Mouse (Mus musculus) liver, embryonic 12.5 days (tissue): Measurements from ENCODE around the gene Fam222b. TPM values are rescaled to one million over a fixed set of nuclear protein-coding genes. Genes with fewer than 3 reads are reported as not detected.
A peak's percentile ranks its signal among the peaks of the same experiment; 100 is the strongest.
"Not testable (repeated sequence)": the region's sequence is repeated elsewhere in the genome, so short reads cannot be mapped to it uniquely, and the experiment has no call there.

ENCODE experiments used
- ATAC-seq: fragments of 200-750 bp; cut with Nextera tagmentation; 2 replicates; pipeline ENCODE4 v1.8.0; 2017; ENCODE audit warnings: moderate number of reproducible peaks, mild to moderate bottlenecking, moderate library complexity
- H3K27ac ChIP-seq: fragments of 300-500 bp; sonication (generic); 2 replicates; pipeline ENCODE4 v1.5.1; 2016; ENCODE audit warnings: mild to moderate bottlenecking
- H3K27me3 ChIP-seq: fragments of 300-500 bp; sonication (generic); replicated peaks from 2 replicates; pipeline ENCODE4 v1.6.1; 2016; ENCODE audit warnings: mild to moderate bottlenecking, moderate library complexity
- H3K36me3 ChIP-seq: fragments of 300-500 bp; sonication (generic); 2 replicates; pipeline ENCODE4 v1.6.1; 2016; ENCODE audit warnings: mild to moderate bottlenecking, moderate library complexity
- H3K4me1 ChIP-seq: fragments of 300-500 bp; sonication (generic); 2 replicates; pipeline ENCODE4 v1.6.1; 2016
- H3K4me2 ChIP-seq: fragments of 300-500 bp; sonication (generic); 2 replicates; pipeline ENCODE4 v1.6.1; 2016; ENCODE audit warnings: mild to moderate bottlenecking, moderate library complexity
- H3K4me3 ChIP-seq: fragments of 300-500 bp; sonication (generic); 2 replicates; pipeline ENCODE4 v1.5.1; 2016; ENCODE audit warnings: mild to moderate bottlenecking, moderate library complexity
- H3K9ac ChIP-seq: fragments of 300-500 bp; sonication (generic); 2 replicates; pipeline ENCODE4 v1.6.1; 2016; ENCODE audit warnings: mild to moderate bottlenecking, moderate library complexity
- H3K9me3 ChIP-seq: fragments of 300-500 bp; sonication (generic); replicated peaks from 2 replicates; pipeline ENCODE4 v1.6.1; 2016; ENCODE audit warnings: mild to moderate bottlenecking, moderate library complexity
- WGBS: fragments of 180-500 bp; shearing (Covaris S2); methylation state at CpG from one replicate; pipeline ENCODE4 v1.1.7; 2016; ENCODE audit not compliant: insufficient replicate concordance; 5-methylcytosine and 5-hydroxymethylcytosine counted together
- polyA plus RNA-seq: library from polyadenylated mRNA; unstranded; fragments of >200 nt; fragmentation: Nextera tagmentation; extraction: Ambion mirVana; gene quantifications from 2 replicates; pipeline ENCODE4 v1.2.1, GENCODE M21; 2016

Fam222b gene
- 6.0 and 6.7 TPM in 2 replicates for polyA plus RNA-seq

DNA sequence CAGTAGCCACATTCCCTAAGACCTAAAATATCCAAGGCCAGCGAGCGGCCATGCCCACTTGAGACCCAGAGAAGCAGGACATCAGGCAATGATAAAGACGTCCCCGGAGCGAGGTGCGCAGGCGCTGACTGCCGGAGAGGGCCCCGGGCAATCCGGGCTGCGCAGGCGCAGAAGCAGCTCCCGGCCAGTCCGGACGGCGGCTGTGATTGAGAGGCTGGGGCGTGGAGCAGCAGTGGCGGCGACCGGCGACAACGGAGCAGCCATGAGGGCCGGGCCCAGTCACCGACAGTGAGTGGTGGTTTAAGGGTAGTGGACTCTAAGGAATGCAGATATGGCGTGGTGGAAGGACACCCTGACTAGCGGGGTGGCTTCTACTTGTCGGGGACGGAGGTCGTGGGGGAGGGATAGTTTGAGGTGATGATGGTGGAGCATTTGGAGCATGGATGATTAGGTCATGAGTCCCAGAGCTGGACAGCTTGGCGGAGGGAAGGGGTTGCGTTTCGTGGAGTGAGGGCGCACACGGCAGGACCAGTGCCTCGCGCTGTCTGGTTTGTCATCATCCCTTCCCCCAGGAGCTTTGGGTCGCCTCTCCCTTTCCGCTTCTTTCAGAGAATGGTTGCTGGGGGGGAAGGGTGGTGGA is at the start of gene Fam222b:
TSS of gene Fam222b (plus strand) at position 157 of the 640 bp plus-strand sequence.
- peak within 1 kb of the TSS; percentile 68 for H3K4me3 ChIP-seq
- no peaks in the 10 kb centered on the region for H3K9me3 ChIP-seq
- no peaks in the 10 kb centered on the region for H3K27me3 ChIP-seq
- WGBS: under 1% methylated on average over 38 of the region's 38 CpGs
- peak; percentile 90 for ATAC-seq
- H3K36me3 ChIP-seq: 0 out of 2 replicates have a peak, but pooled peaks cover 5% of the 10 kb centered on the region
- H3K27ac ChIP-seq: peak within 1 kb of the TSS; percentile 52; the same call in 1 of the 2 replicates
- H3K9ac ChIP-seq: peak within 1 kb of the TSS; percentile 65
- H3K4me1 ChIP-seq: peaks cover 37% of the 10 kb centered on the region
- peak within 1 kb of the TSS; percentile 92 for H3K4me2 ChIP-seq

DNA sequence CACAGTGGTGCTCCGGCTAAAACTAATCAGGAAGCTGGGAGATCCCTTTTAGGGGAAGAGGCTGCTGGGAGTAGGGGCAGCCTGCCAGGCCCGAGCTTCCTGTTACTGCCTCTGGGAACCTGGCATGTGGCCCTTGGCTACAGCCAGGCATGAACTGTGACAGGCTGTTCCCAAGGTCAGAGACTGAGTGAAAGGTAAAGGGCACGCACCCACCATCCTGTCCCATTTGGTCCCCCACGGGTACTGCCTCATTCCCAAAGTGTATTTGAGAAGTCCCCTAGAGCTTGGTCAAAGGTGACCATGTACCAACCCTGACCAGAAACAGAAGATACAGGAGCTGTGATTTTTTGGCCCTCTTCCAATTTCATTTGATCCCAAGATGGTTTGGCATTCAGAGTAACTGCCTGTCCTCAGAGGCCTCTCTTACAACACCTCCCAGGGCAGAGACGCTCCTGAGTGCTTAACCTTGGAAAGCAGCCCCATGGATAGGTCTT is 49.7 kb upstream of the Fam222b start:
- H3K4me3 ChIP-seq: no peak overlapping the region
- 76% methylated on average over 5 of the region's 5 CpGs for WGBS
- ATAC-seq: no peak
- peaks cover 46% of the 10 kb centered on the region for H3K36me3 ChIP-seq
- H3K27me3 ChIP-seq: no peaks in the 10 kb centered on the region
- H3K9ac ChIP-seq: no peak overlapping the region
- H3K4me1 ChIP-seq: peaks cover 13% of the 10 kb centered on the region
- no peak overlapping the region for H3K27ac ChIP-seq
- H3K9me3 ChIP-seq: 0 out of 2 replicates have a peak, but pooled peaks cover 6% of the 10 kb centered on the region
- no peak overlapping the region for H3K4me2 ChIP-seq

DNA sequence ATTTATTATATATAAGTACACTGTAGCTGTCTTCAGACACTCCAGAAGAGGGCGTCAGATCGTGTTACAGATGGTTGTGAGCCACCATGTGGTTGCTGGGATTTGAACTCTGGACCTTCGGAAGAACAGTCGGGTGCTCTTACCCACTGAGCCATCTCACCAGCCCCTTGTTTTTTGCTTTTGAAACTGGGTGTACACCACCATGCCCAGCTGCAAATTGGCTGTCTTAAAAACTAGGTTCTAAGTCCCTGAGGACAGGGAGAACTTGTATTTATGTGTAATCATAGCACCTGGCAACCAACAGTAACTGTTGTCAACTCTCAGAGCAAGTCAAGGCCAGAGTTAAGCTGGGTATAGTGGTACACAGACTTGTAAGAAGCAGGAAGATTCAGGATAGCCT is 45.8 kb upstream of the Fam222b start:
- 84% methylated on average over 3 of the region's 4 CpGs for WGBS

DNA sequence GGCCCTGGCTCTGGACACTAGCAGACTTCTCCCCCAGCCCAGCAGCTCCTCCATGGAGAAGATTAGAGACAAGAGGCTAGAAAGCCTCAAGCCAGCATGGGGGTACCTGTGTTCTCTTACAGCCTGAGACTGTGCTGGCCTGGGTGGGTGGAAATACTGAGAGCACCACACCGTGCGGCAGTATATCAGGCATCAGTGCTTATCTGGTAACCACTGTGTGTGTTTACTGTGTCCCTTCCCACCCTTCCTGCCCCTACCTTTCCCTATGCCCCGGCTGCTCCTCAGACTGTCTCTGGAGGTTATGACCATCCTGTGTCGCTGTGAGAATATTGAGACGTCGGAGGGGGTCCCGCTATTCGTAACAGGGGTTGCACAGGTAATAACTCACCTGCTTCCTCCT is 41.4 kb upstream of the Fam222b start:
- ATAC-seq: peak; percentile 90
- Histone ChIP-seq H3K4me2 (peak overlapping the region; percentile 21), H3K36me3 (peaks cover 66% of the 10 kb centered on the region), H3K27me3 (no peaks in the 10 kb centered on the region), H3K9me3 (no peaks in the 10 kb centered on the region), H3K9ac (peak overlapping the region; percentile 40), H3K4me3 (no peak overlapping the region), H3K4me1 (peaks cover 29% of the 10 kb centered on the region), H3K27ac (peak overlapping the region; percentile 57)
- WGBS: 59% methylated on average over 8 of the region's 8 CpGs

More for the DNA sequence above, 45.8 kb upstream of the Fam222b start:
- H3K9me3 ChIP-seq, H3K9ac ChIP-seq, H3K27ac ChIP-seq, H3K27me3 ChIP-seq, H3K4me2 ChIP-seq, H3K4me3 ChIP-seq, ATAC-seq: not testable (repeated sequence)
- H3K4me1 ChIP-seq: peaks cover 23% of the 10 kb centered on the region
- H3K36me3 ChIP-seq: peaks cover 33% of the 10 kb centered on the region

DNA sequence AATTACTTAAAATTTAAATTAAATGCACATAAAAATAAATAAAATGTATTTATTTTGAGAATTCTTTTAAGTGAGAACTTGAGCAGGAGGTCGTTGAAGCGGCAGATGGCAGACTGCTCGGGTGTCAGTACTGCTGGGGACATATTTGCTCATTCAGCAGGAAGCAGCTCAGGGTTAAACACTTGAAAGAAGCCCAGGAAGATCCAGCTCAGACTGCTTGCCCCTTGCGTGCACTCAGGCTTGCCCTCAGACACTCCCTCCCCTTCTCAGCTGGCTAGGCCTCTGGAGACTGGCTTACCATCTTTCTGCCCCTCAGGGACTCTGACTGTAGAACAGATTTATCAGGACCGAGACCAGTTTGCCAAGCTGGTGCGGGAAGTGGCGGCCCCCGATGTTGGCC is 37.5 kb upstream of the Fam222b start:
- peaks cover 56% of the 10 kb centered on the region for H3K4me1 ChIP-seq
- H3K9ac ChIP-seq: no peak overlapping the region
- 87% methylated on average over 8 of the region's 8 CpGs for WGBS
- H3K27ac ChIP-seq: no peak overlapping the region
- no peaks in the 10 kb centered on the region for H3K9me3 ChIP-seq
- peaks cover 66% of the 10 kb centered on the region for H3K36me3 ChIP-seq
- no peak overlapping the region for H3K4me2 ChIP-seq
- H3K27me3 ChIP-seq: no peaks in the 10 kb centered on the region
- no peak for ATAC-seq
- no peak overlapping the region for H3K4me3 ChIP-seq

DNA sequence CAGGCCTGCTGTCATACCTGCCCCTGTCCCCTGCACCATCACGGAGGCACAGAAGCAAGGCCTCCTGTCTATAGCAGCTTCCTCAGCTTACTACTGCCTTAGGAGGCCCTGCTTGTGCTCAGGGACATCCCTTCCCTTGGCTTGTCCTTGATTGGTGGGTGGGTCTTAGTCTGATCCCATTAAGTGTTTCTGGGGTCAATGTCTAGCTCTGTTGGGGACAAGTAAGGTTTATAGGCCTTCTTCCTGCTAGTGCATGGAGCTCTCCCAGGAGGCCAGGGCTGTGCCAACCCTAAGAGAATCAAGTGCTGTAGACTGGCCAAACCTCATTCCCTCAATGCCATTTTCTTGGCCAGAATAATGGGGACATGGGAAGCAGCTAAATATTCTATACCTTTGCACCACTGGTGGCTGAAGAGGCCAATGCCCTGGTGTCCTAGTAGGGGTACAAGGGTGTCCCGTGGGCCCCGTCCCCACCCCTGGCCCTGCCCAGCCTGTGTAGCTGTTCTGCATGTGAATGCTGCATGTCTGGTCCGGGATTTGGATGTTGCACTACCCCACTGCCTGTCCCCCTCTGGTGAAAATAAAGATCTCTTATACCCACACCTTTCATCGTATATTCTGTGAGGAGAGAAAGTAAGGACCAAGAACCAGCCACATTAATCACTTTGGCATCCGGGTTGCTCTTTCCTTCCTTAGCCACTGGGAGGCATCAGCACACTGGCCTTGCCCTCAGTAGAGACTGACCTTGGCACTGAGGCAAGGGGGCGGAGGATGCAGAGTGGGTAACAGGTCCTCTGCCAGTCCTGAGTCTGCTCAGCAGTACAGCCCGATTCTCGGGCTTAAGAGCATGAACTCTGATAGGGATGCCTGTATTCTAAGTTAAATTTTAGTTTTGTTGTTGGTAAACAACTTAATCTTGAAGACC is 34.4 kb upstream of the Fam222b start:
- Histone ChIP-seq H3K9me3 (no peaks in the 10 kb centered on the region), H3K9ac (peak overlapping the region; percentile 47), H3K36me3 (peaks cover 50% of the 10 kb centered on the region), H3K4me1 (peaks cover 60% of the 10 kb centered on the region), H3K27ac (peak overlapping the region; percentile 84), H3K4me3 (no peak overlapping the region), H3K27me3 (no peaks in the 10 kb centered on the region), H3K4me2 (peak overlapping the region; percentile 41)
- 46% methylated on average over 9 of the region's 9 CpGs for WGBS
- peak; percentile 85 for ATAC-seq

DNA sequence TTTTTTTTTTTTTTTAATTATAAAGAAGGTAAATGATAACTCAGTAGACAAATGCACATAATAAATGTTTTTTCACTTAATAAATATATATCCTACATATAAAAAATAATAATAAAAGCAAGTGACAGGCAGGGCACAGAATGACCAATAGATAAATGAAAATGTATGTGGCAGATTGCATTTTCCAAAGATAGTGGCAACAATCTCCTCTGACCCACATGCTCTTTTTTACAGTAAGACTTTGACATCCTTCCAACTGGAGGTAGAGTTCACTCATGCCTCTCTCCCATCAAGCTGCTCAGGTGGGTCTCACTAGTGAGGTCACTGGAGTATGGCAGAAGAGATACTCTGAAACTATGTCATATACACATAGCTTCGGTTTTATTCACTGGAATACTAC is 31.9 kb upstream of the Fam222b start:
- Histone ChIP-seq H3K27me3 (no peaks in the 10 kb centered on the region), H3K4me3 (no peak overlapping the region), H3K9me3 (no peaks in the 10 kb centered on the region), H3K9ac (peak overlapping the region; percentile 49), H3K4me2 (no peak overlapping the region), H3K27ac (peak overlapping the region; percentile 100), H3K36me3 (peaks cover 25% of the 10 kb centered on the region), H3K4me1 (peaks cover 84% of the 10 kb centered on the region)
- ATAC-seq: no peak
- 77% methylated on average over 1 of the region's 1 CpGs for WGBS

DNA sequence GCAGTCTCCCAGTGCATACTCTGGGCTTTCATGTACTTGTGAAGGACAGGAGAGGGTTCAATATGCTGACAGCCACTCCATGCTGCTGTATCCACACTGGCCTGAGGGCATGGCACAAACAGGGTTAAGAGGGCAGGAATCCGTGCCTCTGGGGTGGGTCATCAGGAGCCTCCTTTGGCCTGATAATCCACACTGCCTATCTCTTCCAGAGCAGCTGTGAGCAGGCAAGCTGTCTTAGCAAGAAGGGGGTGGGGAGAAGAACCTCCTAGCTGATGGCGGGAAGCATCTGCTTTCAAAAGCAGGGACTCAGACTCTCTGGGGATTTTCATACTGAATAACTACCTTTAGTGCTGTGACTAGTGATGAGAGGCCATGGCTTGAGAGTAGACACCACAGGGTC is 28.6 kb upstream of the Fam222b start:
- Histone ChIP-seq H3K36me3 (peaks cover 3% of the 10 kb centered on the region; the same call in 1 of the 2 replicates), H3K9me3 (no peaks in the 10 kb centered on the region), H3K9ac (peak overlapping the region; percentile 81), H3K4me3 (no peak overlapping the region), H3K27me3 (no peaks in the 10 kb centered on the region), H3K4me2 (peak overlapping the region; percentile 50), H3K27ac (peak overlapping the region; percentile 100), H3K4me1 (peaks cover 98% of the 10 kb centered on the region)
- ATAC-seq: peak; percentile 83
- 12% methylated on average over 2 of the region's 2 CpGs for WGBS

DNA sequence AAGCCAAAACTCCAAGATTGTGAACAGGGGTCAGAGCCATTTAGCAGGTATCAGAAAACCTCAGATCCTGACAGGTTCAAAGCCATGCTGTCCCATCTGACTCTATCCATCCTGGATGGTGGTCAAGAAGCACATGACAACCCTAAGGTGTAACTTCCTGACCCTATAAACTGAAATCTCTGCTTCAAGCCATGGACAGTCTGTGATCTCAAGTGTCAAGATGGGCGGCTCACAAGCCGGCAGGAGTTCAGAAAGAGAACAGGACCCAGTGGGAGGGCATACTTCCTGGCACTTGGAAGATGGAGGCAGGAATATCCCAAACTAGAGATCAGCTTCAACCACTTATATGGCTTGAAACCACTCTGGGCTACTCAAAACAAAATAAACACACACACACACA is 27.8 kb upstream of the Fam222b start:
- 70% methylated on average over 2 of the region's 2 CpGs for WGBS
- Histone ChIP-seq H3K27ac (peak overlapping the region; percentile 100), H3K9me3 (no peaks in the 10 kb centered on the region), H3K4me2 (peak overlapping the region; percentile 50), H3K9ac (peak overlapping the region; percentile 81), H3K27me3 (no peaks in the 10 kb centered on the region), H3K36me3 (peaks cover 7% of the 10 kb centered on the region; the same call in 1 of the 2 replicates), H3K4me1 (peaks cover 98% of the 10 kb centered on the region), H3K4me3 (no peak overlapping the region)
- no peak for ATAC-seq

DNA sequence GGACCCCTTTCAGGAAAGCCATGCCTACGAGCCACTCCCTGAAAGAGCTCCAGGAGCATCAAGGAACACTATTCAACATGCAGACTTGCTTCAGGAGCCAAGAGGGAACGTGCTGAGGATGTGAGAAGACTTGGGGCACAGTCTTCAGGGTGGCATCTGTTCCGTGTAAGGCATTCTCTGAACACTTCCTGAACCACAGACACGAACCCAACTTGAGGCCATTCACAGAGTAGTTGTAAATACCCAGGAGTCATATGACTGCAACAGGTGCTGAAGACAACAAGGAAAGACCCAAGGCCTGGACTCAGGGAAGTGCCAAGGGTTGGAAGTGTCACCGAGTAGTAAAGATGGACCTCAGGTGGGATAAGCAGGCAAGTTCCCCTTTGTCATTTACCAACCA is 26.9 kb upstream of the Fam222b start:
- Histone ChIP-seq H3K4me1 (peaks cover 97% of the 10 kb centered on the region), H3K4me3 (no peak overlapping the region), H3K27me3 (no peaks in the 10 kb centered on the region), H3K36me3 (peaks cover 14% of the 10 kb centered on the region), H3K9me3 (no peaks in the 10 kb centered on the region), H3K9ac (peak overlapping the region; percentile 81), H3K27ac (peak overlapping the region; percentile 100), H3K4me2 (peak overlapping the region; percentile 50)
- 65% methylated on average over 5 of the region's 5 CpGs for WGBS
- ATAC-seq: no peak

DNA sequence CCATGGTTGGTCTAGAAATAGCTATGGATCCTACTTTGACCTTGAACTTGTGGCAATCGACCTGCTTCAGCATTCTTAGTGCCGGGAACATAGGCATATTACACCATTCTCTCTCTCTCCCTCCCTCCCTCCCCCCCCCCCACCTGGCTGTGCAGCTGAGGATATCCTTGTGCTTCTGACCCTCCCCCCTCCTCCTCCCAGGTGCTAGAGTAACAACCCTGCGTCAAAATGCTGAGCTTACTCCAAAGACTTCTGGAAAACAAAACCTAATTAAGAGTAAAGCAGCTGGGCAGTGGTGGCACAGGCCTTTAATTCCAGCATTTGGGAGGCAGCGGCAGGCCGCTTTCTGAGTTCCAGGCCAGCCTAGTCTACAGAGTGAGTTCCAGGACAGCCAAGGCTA is 25.3 kb upstream of the Fam222b start:
- peak overlapping the region; percentile 81 for H3K9ac ChIP-seq
- peak overlapping the region; percentile 34 for H3K4me3 ChIP-seq
- peaks cover 29% of the 10 kb centered on the region for H3K36me3 ChIP-seq
- no peaks in the 10 kb centered on the region for H3K27me3 ChIP-seq
- peak overlapping the region; percentile 81 for H3K4me2 ChIP-seq
- WGBS: 25% methylated on average over 5 of the region's 5 CpGs
- H3K27ac ChIP-seq: peak overlapping the region; percentile 100
- no peaks in the 10 kb centered on the region for H3K9me3 ChIP-seq
- peaks cover 86% of the 10 kb centered on the region for H3K4me1 ChIP-seq
- ATAC-seq: no peak

DNA sequence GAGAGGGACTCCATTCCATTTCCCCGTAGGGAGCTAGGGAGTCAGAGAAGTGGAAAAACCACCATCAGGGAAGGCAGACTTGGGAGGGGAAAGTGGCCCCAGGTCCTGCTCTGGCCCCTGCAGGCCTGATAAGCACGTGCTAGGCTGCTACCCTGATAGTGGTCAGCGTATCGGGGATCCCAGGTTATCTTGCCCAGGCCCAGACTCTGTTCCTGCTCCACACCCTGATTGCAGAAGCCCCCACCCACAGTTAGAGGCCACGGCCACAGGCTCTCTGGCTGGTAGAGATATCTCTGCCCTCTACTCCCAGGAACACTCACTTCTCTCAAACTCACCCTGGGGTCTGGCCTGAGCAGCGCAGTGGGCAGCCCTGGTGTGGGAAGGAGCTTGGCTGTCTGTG is 24.8 kb upstream of the Fam222b start:
- no peaks in the 10 kb centered on the region for H3K27me3 ChIP-seq
- peaks cover 85% of the 10 kb centered on the region for H3K4me1 ChIP-seq
- peak overlapping the region; percentile 73 for H3K4me3 ChIP-seq
- WGBS: 29% methylated on average over 6 of the region's 6 CpGs
- H3K27ac ChIP-seq: peak overlapping the region; percentile 100
- H3K9me3 ChIP-seq: no peaks in the 10 kb centered on the region
- peak; percentile 73 for ATAC-seq
- peak overlapping the region; percentile 93 for H3K9ac ChIP-seq
- H3K36me3 ChIP-seq: peaks cover 34% of the 10 kb centered on the region
- H3K4me2 ChIP-seq: peak overlapping the region; percentile 81
